Mouse (Mus musculus) kidney, postnatal 10 days (tissue): ENCODE measurements around the gene Rprd1b.
"Not testable (repeated sequence)": the region's sequence is repeated elsewhere in the genome, so short reads cannot be mapped to it uniquely, and the experiment has no call there.

Source experiments
- DNase-seq: peaks from one replicate; pipeline ENCODE4 v3.0.0; 2021; ENCODE audit warnings: mixed read lengths

Rprd1b gene

DNA sequence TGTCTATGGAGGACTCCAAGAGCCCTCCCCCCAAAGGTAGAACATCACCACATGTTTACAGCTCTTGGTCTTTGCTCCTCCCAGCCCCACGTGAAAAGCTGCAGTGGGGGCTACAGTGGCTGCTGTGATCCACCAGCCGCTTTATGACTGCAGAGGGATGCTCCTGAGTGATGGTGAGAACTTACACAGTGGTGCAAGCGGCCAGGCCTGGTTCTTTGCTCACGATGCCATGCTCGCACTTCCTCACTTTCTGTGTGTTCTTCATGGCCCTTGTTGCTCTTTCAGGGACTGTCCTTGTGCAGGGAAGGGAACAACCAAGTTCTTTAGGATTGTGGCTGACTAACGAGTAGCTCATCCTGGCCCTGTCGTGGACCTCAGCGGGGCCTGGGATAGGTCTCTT lies 15.2 kb downstream of the Rprd1b start:
- DNase-seq, result no peak

DNA sequence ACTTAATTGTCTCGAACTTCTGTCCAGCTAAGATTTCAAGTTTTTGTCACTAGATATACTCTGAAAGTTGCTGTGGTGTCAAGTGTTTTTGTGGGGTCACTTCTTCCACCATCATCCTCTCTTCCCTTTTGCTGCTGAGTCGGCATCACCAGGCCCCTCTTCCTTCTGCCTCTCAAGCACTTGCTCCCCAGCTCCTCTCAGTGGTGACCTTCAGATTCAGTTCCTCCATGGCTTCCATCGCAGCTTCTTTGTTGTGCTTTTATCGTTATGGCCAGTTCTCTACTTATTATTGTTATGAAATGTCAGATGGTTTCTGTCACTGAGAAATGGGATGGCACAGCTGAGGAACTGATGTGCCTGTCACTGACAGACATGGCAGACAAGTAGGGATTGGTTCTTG lies 17.9 kb downstream of the Rprd1b start:
- no peak for DNase-seq

- peak; percentile 74 for DNase-seq
These were observed 19.6 kb downstream of the Rprd1b start for GRCm38 (mm10) chr2:158047903-158048302.

- peak; percentile 56 for DNase-seq
These were observed 20.4 kb downstream of the Rprd1b start for GRCm38 (mm10) chr2:158048718-158049117.

GRCm38 (mm10) chr2:158050116-158050515 lies 21.8 kb downstream of the Rprd1b start:
- peak; percentile 4 for DNase-seq

- no peak for DNase-seq
These were observed 26.3 kb downstream of the Rprd1b start for GRCm38 (mm10) chr2:158054596-158054995.

GRCm38 (mm10) chr2:158055383-158055782 lies 27.1 kb downstream of the Rprd1b start:
- not testable (repeated sequence) for DNase-seq

DNA sequence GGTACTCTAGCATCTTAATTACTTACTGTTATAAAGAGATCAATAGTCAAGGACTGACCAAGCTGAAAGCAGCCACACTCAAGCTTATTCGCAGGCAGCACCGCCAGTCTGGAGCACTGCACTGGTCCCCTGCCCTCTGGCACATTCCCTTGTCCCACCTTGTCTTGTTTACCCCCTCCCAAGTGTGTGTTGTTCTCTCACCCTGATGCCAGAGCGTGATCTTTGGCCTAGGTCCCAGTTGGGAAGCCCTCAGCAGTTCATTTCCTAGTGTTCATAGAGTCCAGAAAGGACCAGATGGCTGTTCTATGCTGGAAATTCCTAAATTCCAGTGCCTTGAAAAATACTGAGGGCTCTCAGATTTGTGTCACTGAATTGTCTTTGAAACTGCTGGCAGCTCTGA lies 28.7 kb downstream of the Rprd1b start:
- DNase-seq, result no peak

- peak; percentile 47 for DNase-seq
These were observed 30.2 kb downstream of the Rprd1b start for GRCm38 (mm10) chr2:158058534-158058933.

- DNase-seq, result peak; percentile 4
These were observed 31.4 kb downstream of the Rprd1b start for GRCm38 (mm10) chr2:158059666-158060105.

DNA sequence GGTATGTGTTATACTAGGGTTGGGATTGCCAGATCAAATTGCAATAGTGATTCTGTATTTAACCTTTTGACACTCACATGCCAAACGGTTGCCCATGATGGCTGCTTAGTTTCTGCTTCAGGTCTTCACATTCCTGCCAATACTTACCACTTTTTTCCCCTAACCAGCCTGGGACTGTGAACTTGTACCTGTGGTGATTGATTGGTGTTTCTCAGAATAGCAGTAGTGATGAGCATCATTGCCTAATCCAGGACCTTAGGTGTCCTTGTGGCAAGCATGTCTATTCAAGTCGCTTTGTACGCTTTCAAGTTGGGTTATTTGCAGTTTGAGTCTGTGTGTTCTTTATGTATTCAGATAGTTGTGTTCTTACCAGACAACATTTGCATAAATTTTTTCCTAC lies 34.7 kb downstream of the Rprd1b start:
- no peak for DNase-seq

- peak; percentile 47 for DNase-seq
These were observed 36.3 kb downstream of the Rprd1b start for GRCm38 (mm10) chr2:158064571-158065048.

DNA sequence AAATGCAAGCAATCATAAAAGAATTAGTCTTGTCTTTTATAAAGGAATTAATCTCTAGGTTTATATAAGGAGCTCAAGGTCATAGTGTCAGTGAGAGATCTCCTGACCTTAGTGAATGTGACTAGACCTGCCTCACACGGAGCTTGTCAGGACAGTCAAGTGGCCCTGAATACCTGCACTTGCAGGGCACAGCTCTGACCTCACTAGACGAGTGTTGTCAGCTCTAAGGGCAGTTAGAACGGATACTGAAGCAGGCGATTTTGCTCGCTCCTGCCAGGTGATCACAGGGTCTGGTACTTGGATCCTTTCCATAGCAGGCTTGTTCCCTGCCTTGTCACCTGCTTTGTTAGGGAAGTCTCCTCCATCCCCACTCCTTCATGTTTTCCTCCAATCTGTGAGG lies 36.8 kb downstream of the Rprd1b start:
- no peak for DNase-seq

GRCm38 (mm10) chr2:158066456-158066855 lies 38.2 kb downstream of the Rprd1b start:
- DNase-seq, result no peak

- no peak for DNase-seq
These were observed 39.0 kb downstream of the Rprd1b start for GRCm38 (mm10) chr2:158067260-158067824.

DNA sequence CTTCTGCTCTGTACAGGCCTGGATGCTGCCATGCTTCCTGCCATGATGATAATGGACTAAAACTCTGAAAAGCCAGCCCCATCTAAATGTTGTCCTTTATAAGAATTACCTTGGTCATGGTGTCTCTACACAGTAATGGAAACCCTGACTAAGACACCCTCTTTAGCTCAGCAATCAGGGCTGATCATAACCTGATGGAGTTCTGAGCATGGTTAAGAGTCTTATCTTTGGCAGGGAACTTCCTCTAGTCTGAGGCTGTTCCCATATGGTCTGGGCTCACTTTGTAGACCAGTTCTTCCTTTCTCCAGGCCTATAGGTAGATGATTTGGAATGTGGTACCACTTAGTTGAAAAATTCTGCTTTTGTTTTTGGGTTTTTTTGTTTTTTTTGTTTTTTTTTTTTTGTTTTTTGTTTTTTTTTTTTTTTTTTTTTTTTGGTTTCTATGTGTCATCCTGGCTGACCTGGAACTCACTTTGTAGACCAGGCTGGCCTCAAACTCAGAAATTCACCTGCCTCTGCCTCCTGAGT lies 40.2 kb downstream of the Rprd1b start:
- no peak for DNase-seq

- DNase-seq, result peak; percentile 76
These were observed 42.8 kb downstream of the Rprd1b start for GRCm38 (mm10) chr2:158070885-158071632.

DNA sequence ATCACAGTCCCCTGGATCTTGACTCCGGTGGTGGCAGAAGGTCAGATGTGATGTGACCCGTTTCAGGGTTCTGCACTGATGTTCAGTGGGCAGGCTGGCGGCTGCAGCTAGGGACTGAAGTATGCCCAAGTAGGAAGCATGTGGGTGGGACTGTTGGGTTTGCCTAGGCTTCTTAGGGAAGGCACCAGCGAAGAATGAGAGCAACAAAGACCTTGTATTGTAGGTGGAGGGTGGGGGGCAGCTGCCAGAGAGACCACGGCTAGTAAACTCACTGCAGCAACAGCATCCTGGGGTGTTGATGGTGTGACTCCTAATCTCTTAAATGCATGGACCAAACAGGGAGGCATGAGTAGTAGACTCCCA lies 43.3 kb downstream of the Rprd1b start:
- no peak for DNase-seq

- DNase-seq, result no peak
These were observed 46.5 kb downstream of the Rprd1b start for GRCm38 (mm10) chr2:158074835-158075234.

- no peak for DNase-seq
These were observed 48.4 kb downstream of the Rprd1b start for GRCm38 (mm10) chr2:158076690-158077089.

- no peak for DNase-seq
These were observed 49.7 kb downstream of the Rprd1b start for GRCm38 (mm10) chr2:158077981-158078380.

DNA sequence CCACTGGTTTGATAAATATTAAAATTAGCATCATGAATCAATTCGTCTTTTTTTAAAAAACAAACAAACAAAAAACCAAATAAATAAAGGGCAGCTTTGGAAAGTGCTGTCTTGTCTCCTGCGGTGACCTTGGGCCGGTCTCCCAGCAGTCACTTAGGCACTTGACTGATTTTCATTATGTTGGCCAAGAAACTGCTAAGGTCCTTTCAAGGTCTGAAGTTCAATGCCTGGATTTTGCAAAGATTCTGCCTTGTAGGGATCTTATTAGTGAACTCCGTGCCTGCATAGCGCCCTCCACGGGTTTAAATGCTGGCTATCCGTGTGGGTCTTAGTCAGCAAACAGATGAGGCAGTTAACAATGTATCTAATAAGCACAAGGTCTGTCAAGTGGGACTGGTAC lies 50.7 kb downstream of the Rprd1b start:
- DNase-seq, result peak; percentile 36

DNA sequence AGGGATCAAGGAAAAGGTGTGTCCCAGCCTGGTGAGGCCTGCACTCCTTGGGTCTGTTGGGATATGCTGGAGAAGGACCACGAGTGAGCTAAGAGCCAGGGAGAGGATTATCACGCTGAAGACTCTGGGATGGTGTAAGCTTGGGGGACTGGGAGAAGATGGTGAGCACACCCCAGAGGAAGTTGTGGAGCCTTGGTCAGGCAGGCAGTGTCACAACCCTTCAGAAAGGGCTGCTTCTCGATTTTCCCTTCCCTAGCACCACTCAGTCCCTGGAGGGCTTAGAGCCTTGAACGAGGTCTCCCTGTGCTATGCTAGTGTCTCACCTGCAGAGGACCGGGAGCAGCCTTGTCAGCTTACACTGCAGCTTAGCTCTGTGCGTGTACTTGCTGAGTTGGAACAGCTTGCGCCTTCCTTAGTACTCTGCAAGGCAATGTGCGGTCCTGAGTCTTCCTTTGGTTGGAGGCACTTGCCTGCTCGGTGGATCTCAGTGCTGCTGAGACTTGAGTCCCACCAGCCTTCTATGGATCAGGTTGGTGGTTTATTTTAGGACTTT lies 51.6 kb downstream of the Rprd1b start:
- peak; percentile 40 for DNase-seq
